Mouse (Mus musculus): ENCODE measurements around the gene Hrh1.

GRCm38 (mm10) chr6:114400841-114401240, 3.1 kb downstream of the Hrh1 start:
- no peak for TF ChIP-seq CTCF (IDR thresholded peaks at IDR 0.05)
- TF ChIP-seq EP300 (IDR thresholded peaks at IDR 0.05), result no peak

Data from lung, postnatal 0 days (tissue).